9 mouse cellular contexts compared by ENCODE assay signal in genomic region chr11:65475302-65475701, GRCm38 (mm10).
DNase-seq lines count a peak whose midpoint lies in the region; ATAC-seq and TF ChIP-seq lines count a peak whose summit lies in the region.
"Had no signal": no experiment of that assay in that cellular context is flagged by ENCODE, and none has a peak within 500 bp of the region (broad histone marks: within the 10 kb centered on the region; RNA-seq: fewer than 3 reads in every experiment).

No protein-coding gene starts in this region.

- no peak overlapping the region for H3K4me3 ChIP-seq in lung, embryonic 14.5 days (ENCODE audit: low read depth, low read length)
- no peak overlapping the region for H3K4me3 ChIP-seq in stomach, embryonic 14.5 days (ENCODE audit: low read depth, low read length)
- H3K4me3 ChIP-seq: liver, embryonic 15.5 days had no signal

- no peaks in the 10 kb centered on the region for H3K36me3 ChIP-seq in lung, embryonic 14.5 days (ENCODE audit: insufficient read depth)
- no peaks in the 10 kb centered on the region for H3K36me3 ChIP-seq in stomach, embryonic 14.5 days (ENCODE audit: control insufficient read depth, insufficient read depth, low read length)
- H3K36me3 ChIP-seq: liver, embryonic 15.5 days had no signal

- H3K9me3 ChIP-seq in lung, embryonic 14.5 days (ENCODE audit: low read depth, low read length): no peaks in the 10 kb centered on the region
- no peaks in the 10 kb centered on the region for H3K9me3 ChIP-seq in stomach, embryonic 14.5 days (ENCODE audit: control insufficient read depth, low read depth, low read length)
- H3K9me3 ChIP-seq: liver, embryonic 15.5 days had no signal

- peak; percentile 5 for DNase-seq in gastrocnemius, adult 18-20 months (ENCODE audit: low spot score)
- DNase-seq in gastrocnemius, adult 8-10 months (ENCODE audit: low spot score in 2 of 2): no peak
- peak; percentile 87 for DNase-seq in cerebellum, adult 11-12 months
- peak; percentile 55 for DNase-seq in heart, adult 8-10 months (ENCODE audit: low spot score)
- DNase-seq in kidney, postnatal 36 days: peak; percentile 29 to 49
- peak; percentile 93 for DNase-seq in lung, embryonic 14.5 days

- no peak overlapping the region for H3K4me2 ChIP-seq in lung, embryonic 14.5 days
- no peak overlapping the region for H3K4me2 ChIP-seq in stomach, embryonic 14.5 days (replicated peaks; ENCODE audit: low read depth, low read length)
- H3K4me2 ChIP-seq: liver, embryonic 15.5 days had no signal

- no peak overlapping the region for H3K9ac ChIP-seq in lung, embryonic 14.5 days
- no peak overlapping the region for H3K9ac ChIP-seq in stomach, embryonic 14.5 days (replicated peaks; ENCODE audit: low read depth, low read length)
- H3K9ac ChIP-seq: liver, embryonic 15.5 days had no signal

- WGBS in lung, embryonic 14.5 days: 44% methylated on average over 12 of the region's 12 CpGs
- 38% methylated on average over 12 of the region's 12 CpGs for WGBS in stomach, embryonic 14.5 days

- peaks cover 2% of the 10 kb centered on the region; the same call in 1 of the 2 replicates for H3K4me1 ChIP-seq in lung, embryonic 14.5 days (ENCODE audit: insufficient read depth)
- H3K4me1 ChIP-seq in stomach, embryonic 14.5 days (ENCODE audit: control insufficient read depth, insufficient read depth, low read length): peaks cover 17% of the 10 kb centered on the region
- H3K4me1 ChIP-seq: liver, embryonic 15.5 days had no signal

- TF ChIP-seq CTCF in lung, embryonic 14.5 days (IDR thresholded peaks at IDR 0.05; ENCODE audit: low read depth): peak; percentile 23; the same call in 1 of the 2 replicates

- no peaks in the 10 kb centered on the region for H3K27me3 ChIP-seq in lung, embryonic 14.5 days (ENCODE audit: insufficient read depth, low read length)
- no peaks in the 10 kb centered on the region for H3K27me3 ChIP-seq in stomach, embryonic 14.5 days (ENCODE audit: control insufficient read depth, insufficient read depth, low read length)
- H3K27me3 ChIP-seq: liver, embryonic 15.5 days had no signal

- peak overlapping the region; percentile 15; the same call in 1 of the 2 replicates for H3K27ac ChIP-seq in lung, embryonic 14.5 days (ENCODE audit: low read depth)
- peak overlapping the region; percentile 84; the same call in 1 of the 2 replicates for H3K27ac ChIP-seq in stomach, embryonic 14.5 days (ENCODE audit: low read length)
- H3K27ac ChIP-seq: liver, embryonic 15.5 days had no signal

- peak; percentile 96 for ATAC-seq in lung, embryonic 14.5 days (ENCODE audit: insufficient read depth)
- ATAC-seq in stomach, embryonic 14.5 days (ENCODE audit: insufficient number of reproducible peaks, insufficient read depth, low FRiP score, low read depth): peak; percentile 58; the same call in 1 of the 2 replicates
- ATAC-seq in monocyte, adult 5-6 weeks (replicated peaks; ENCODE audit: insufficient number of reproducible peaks, low FRiP score, low TSS enrichment, poor library complexity, severe bottlenecking): no peak

Comparison
In these comparisons a context has a peak if more than half of its experiments do, and no peak if none do; other contexts are left out.
1. DNase-seq: peak in gastrocnemius, adult 18-20 months (single experiment), cerebellum, adult 11-12 months (single experiment), heart, adult 8-10 months (single experiment), kidney, postnatal 36 days (2 of 2) and lung, embryonic 14.5 days (single experiment); none in gastrocnemius, adult 8-10 months (0 of 2).